Mouse (Mus musculus): ENCODE results near the gene Gm42906. TPM values are rescaled to one million over a fixed set of nuclear protein-coding genes. Genes with fewer than 3 reads are reported as not detected.

Gm42906 gene
- polyA plus RNA-seq, 1 experiment from 2014 or later, result not detected

GRCm38 (mm10) chr5:151117846-151118245, 310.1 kb downstream of the Gm42906 start:
- H3K4me3 ChIP-seq (ENCODE audit: low read depth, low read length), result no peak overlapping the region
- no peaks in the 10 kb centered on the region for H3K9me3 ChIP-seq (replicated peaks; ENCODE audit: control insufficient read depth, low read length, poor library complexity, severe bottlenecking)
- 80% methylated on average over 2 of the region's 2 CpGs for WGBS
- H3K4me2 ChIP-seq (ENCODE audit: low read length), result no peak overlapping the region
- no peaks in the 10 kb centered on the region for H3K36me3 ChIP-seq (ENCODE audit: control insufficient read depth, insufficient read depth, low read length)
- no peaks in the 10 kb centered on the region for H3K27me3 ChIP-seq (ENCODE audit: control insufficient read depth, insufficient read depth, low read depth, low read length)
- H3K9ac ChIP-seq (ENCODE audit: low read depth, low read length), result no peak overlapping the region
- no peak overlapping the region for H3K27ac ChIP-seq (ENCODE audit: low read length)
- ATAC-seq, result no peak
- H3K4me1 ChIP-seq (ENCODE audit: control insufficient read depth, insufficient read depth, low read length), result no peaks in the 10 kb centered on the region

DNA sequence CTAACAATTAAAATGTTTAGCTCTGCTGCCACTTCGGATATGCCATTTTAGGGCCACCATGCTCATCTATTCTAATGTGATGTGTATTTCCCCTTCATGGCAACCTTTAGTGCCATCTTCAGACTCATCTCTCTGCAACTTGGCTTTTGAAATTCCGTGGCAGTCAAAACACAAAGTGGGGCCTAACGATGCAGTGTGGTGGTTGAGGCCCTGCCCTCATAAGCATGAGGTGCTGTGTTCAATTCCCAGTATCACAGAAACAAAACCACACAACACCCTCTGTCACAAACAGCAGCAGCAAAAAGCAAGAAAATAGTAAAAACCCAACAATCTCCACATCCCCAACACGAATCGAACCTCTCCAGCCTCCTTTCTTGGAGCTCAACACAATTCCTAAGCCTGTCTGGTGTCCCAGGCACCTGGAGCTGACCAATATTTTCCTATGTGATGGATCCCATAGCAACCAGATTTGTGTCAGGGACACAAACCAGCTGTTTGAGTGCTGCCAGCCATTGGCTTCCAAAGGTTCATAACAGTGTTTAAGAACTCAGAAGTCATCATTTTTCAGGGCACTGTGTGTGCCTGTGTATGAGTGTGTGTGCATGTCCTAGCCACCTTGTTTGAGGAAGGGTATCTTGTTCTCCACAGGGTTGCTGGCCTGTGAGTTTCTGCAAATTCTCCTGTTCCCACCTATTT, 311.6 kb downstream of the Gm42906 start:
- no peak for ATAC-seq
- H3K9me3 ChIP-seq (replicated peaks; ENCODE audit: control insufficient read depth, low read length, poor library complexity, severe bottlenecking), result no peaks in the 10 kb centered on the region
- 92% methylated on average over 5 of the region's 5 CpGs for WGBS

GRCm38 (mm10) chr5:151112743-151113142, 315.2 kb downstream of the Gm42906 start:
- Histone ChIP-seq H3K4me3 (ENCODE audit: low read depth, low read length) (no peak overlapping the region), H3K27ac (ENCODE audit: low read length) (no peak overlapping the region), H3K9ac (ENCODE audit: low read depth, low read length) (no peak overlapping the region), H3K36me3 (ENCODE audit: control insufficient read depth, insufficient read depth, low read length) (no peaks in the 10 kb centered on the region), H3K27me3 (ENCODE audit: control insufficient read depth, insufficient read depth, low read depth, low read length) (no peaks in the 10 kb centered on the region), H3K4me2 (ENCODE audit: low read length) (no peak overlapping the region), H3K4me1 (ENCODE audit: control insufficient read depth, insufficient read depth, low read length) (peaks cover 1% of the 10 kb centered on the region; the same call in 1 of the 2 replicates), H3K9me3 (replicated peaks; ENCODE audit: control insufficient read depth, low read length, poor library complexity, severe bottlenecking) (no peaks in the 10 kb centered on the region)
- no peak for ATAC-seq
- WGBS, result 86% methylated on average over 9 of the region's 9 CpGs

More for the DNA sequence above, 311.6 kb downstream of the Gm42906 start:
- Histone ChIP-seq H3K27ac (ENCODE audit: low read length) (no peak overlapping the region), H3K4me3 (ENCODE audit: low read depth, low read length) (no peak overlapping the region), H3K36me3 (ENCODE audit: control insufficient read depth, insufficient read depth, low read length) (no peaks in the 10 kb centered on the region), H3K4me2 (ENCODE audit: low read length) (no peak overlapping the region), H3K9ac (ENCODE audit: low read depth, low read length) (no peak overlapping the region), H3K4me1 (ENCODE audit: control insufficient read depth, insufficient read depth, low read length) (no peaks in the 10 kb centered on the region), H3K27me3 (ENCODE audit: control insufficient read depth, insufficient read depth, low read depth, low read length) (no peaks in the 10 kb centered on the region)

GRCm38 (mm10) chr5:151111080-151111871, 316.7 kb downstream of the Gm42906 start:
- H3K36me3 ChIP-seq (ENCODE audit: control insufficient read depth, insufficient read depth, low read length), result no peaks in the 10 kb centered on the region
- H3K4me1 ChIP-seq (ENCODE audit: control insufficient read depth, insufficient read depth, low read length), result peaks cover 2% of the 10 kb centered on the region; the same call in 1 of the 2 replicates
- no peak overlapping the region for H3K9ac ChIP-seq (ENCODE audit: low read depth, low read length)
- no peak overlapping the region for H3K4me2 ChIP-seq (ENCODE audit: low read length)
- H3K27me3 ChIP-seq (ENCODE audit: control insufficient read depth, insufficient read depth, low read depth, low read length), result no peaks in the 10 kb centered on the region
- no peak overlapping the region for H3K27ac ChIP-seq (ENCODE audit: low read length)
- H3K4me3 ChIP-seq (ENCODE audit: low read depth, low read length), result no peak overlapping the region
- WGBS, result 86% methylated on average over 7 of the region's 7 CpGs
- no peak for ATAC-seq
- H3K9me3 ChIP-seq (replicated peaks; ENCODE audit: control insufficient read depth, low read length, poor library complexity, severe bottlenecking), result no peaks in the 10 kb centered on the region

DNA sequence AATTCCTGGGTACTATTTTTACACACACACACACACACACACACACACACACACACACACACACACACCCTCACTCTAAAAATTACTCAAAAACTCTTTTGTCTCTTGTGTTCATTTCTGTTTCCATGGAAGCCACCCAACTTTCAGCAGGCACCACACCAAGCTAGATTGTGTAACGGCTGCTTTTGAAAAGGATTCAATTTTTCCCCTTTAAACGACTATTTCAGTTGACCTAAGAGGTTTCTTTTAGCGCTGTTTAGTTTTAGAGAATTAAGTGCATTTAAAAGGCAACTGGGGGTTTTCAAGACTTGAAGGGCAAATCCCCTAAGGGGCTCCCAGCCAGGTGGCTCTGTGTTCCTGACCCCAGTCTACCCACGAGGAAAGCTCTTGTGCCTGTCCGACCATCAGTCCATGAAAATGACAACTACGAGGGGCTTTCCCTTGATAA, 317.5 kb downstream of the Gm42906 start:
- Histone ChIP-seq H3K27me3 (ENCODE audit: control insufficient read depth, insufficient read depth, low read depth, low read length) (no peaks in the 10 kb centered on the region), H3K4me2 (ENCODE audit: low read length) (no peak overlapping the region), H3K36me3 (ENCODE audit: control insufficient read depth, insufficient read depth, low read length) (no peaks in the 10 kb centered on the region), H3K27ac (ENCODE audit: low read length) (no peak overlapping the region), H3K9me3 (replicated peaks; ENCODE audit: control insufficient read depth, low read length, poor library complexity, severe bottlenecking) (no peaks in the 10 kb centered on the region), H3K4me3 (ENCODE audit: low read depth, low read length) (no peak overlapping the region), H3K4me1 (ENCODE audit: control insufficient read depth, insufficient read depth, low read length) (peaks cover 2% of the 10 kb centered on the region; the same call in 1 of the 2 replicates), H3K9ac (ENCODE audit: low read depth, low read length) (no peak overlapping the region)
- ATAC-seq, result no peak
- 36% methylated on average over 6 of the region's 6 CpGs for WGBS

DNA sequence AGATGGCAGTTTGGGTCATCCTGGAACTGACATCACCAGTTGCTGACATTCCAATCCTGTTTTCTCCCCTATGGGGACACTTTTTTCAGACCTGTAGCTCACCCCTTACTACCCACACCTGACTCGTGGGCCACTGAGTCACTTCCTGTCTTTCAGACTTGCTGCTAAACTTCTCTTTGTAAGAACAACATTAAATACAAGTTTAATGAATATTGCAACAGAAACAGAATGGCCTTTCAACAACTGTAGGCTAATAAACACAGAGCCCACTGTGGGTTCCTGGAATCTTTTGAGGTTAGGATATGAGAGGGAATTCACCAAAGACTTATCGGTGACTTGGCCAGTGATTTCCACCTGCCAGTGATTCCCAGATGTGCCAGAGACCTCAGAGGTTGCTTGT, 318.1 kb downstream of the Gm42906 start:
- 77% methylated on average over 2 of the region's 2 CpGs for WGBS
- no peak for ATAC-seq
- Histone ChIP-seq H3K36me3 (ENCODE audit: control insufficient read depth, insufficient read depth, low read length) (no peaks in the 10 kb centered on the region), H3K4me1 (ENCODE audit: control insufficient read depth, insufficient read depth, low read length) (peaks cover 2% of the 10 kb centered on the region; the same call in 1 of the 2 replicates), H3K27me3 (ENCODE audit: control insufficient read depth, insufficient read depth, low read depth, low read length) (no peaks in the 10 kb centered on the region), H3K9ac (ENCODE audit: low read depth, low read length) (no peak overlapping the region), H3K4me3 (ENCODE audit: low read depth, low read length) (no peak overlapping the region), H3K27ac (ENCODE audit: low read length) (no peak overlapping the region), H3K9me3 (replicated peaks; ENCODE audit: control insufficient read depth, low read length, poor library complexity, severe bottlenecking) (no peaks in the 10 kb centered on the region), H3K4me2 (ENCODE audit: low read length) (no peak overlapping the region)

DNA sequence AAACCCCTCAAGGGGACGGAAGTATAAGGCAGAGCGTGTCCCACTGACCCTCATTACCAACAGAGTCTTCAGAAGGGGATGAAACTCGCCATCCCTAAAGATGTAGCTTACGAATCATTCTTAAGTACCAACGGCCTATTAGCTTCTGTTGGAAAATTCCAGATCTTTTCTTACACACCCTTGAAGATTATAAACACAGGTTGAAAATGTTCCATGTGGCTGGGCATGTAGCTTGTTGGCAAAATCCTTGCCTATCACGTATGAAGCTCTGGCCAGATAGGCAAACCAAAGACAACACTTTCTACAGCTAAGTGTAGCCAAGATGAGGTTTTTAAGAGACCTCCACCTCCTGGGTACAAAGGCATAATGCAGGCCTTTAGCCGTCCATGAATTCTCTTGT, 319.0 kb downstream of the Gm42906 start:
- Histone ChIP-seq H3K9ac (ENCODE audit: low read depth, low read length) (no peak overlapping the region), H3K27me3 (ENCODE audit: control insufficient read depth, insufficient read depth, low read depth, low read length) (no peaks in the 10 kb centered on the region), H3K4me1 (ENCODE audit: control insufficient read depth, insufficient read depth, low read length) (peaks cover 2% of the 10 kb centered on the region; the same call in 1 of the 2 replicates), H3K4me2 (ENCODE audit: low read length) (no peak overlapping the region), H3K4me3 (ENCODE audit: low read depth, low read length) (no peak overlapping the region), H3K36me3 (ENCODE audit: control insufficient read depth, insufficient read depth, low read length) (no peaks in the 10 kb centered on the region), H3K9me3 (replicated peaks; ENCODE audit: control insufficient read depth, low read length, poor library complexity, severe bottlenecking) (no peaks in the 10 kb centered on the region), H3K27ac (ENCODE audit: low read length) (no peak overlapping the region)
- ATAC-seq, result no peak
- WGBS, result 85% methylated on average over 7 of the region's 7 CpGs

- Histone ChIP-seq H3K36me3 (ENCODE audit: control insufficient read depth, insufficient read depth, low read length) (no peaks in the 10 kb centered on the region), H3K9me3 (replicated peaks; ENCODE audit: control insufficient read depth, low read length, poor library complexity, severe bottlenecking) (no peaks in the 10 kb centered on the region), H3K4me2 (ENCODE audit: low read length) (no peak overlapping the region), H3K4me3 (ENCODE audit: low read depth, low read length) (no peak overlapping the region), H3K4me1 (ENCODE audit: control insufficient read depth, insufficient read depth, low read length) (peaks cover 2% of the 10 kb centered on the region; the same call in 1 of the 2 replicates), H3K9ac (ENCODE audit: low read depth, low read length) (no peak overlapping the region), H3K27me3 (ENCODE audit: control insufficient read depth, insufficient read depth, low read depth, low read length) (no peaks in the 10 kb centered on the region), H3K27ac (ENCODE audit: low read length) (no peak overlapping the region)
- no peak for ATAC-seq
- WGBS, result 76% methylated on average over 19 of the region's 19 CpGs
Observed at GRCm38 (mm10) chr5:151108291-151108897, 319.6 kb downstream of the Gm42906 start.

Data from midbrain, embryonic 16.5 days (tissue).